Mouse (Mus musculus) limb, embryonic 10.5 days (tissue): Measurements from ENCODE around the gene Asf1b. TPM values are rescaled to one million over a fixed set of nuclear protein-coding genes. Genes with fewer than 3 reads are reported as not detected.
A peak's percentile ranks its signal among the peaks of the same experiment; 100 is the strongest.

ENCODE experiments used
- DNase-seq: peaks from one replicate; pipeline ENCODE4 v3.0.0-alpha.2; 2017; ENCODE audit warnings: low spot score
- H3K27ac ChIP-seq: fragments of 300-500 bp; sonication (generic); 2 replicates; pipeline ENCODE4 v1.5.1; 2016; ENCODE audit warnings: mild to moderate bottlenecking
- H3K27me3 ChIP-seq: fragments of 300-500 bp; sonication (generic); 2 replicates; pipeline ENCODE4 v1.6.1; 2016; ENCODE audit warnings: low read depth, mild to moderate bottlenecking; ENCODE audit not compliant: poor library complexity, severe bottlenecking
- H3K36me3 ChIP-seq: fragments of 300-500 bp; sonication (generic); 2 replicates; pipeline ENCODE4 v1.6.1; 2016; ENCODE audit warnings: mild to moderate bottlenecking, moderate library complexity
- H3K4me1 ChIP-seq: fragments of 300-500 bp; sonication (generic); 2 replicates; pipeline ENCODE4 v1.6.1; 2016
- H3K4me3 ChIP-seq: fragments of 300-500 bp; sonication (generic); 2 replicates; pipeline ENCODE4 v1.5.1; 2016; ENCODE audit warnings: mild to moderate bottlenecking, moderate library complexity
- H3K9me3 ChIP-seq: fragments of 300-500 bp; sonication (generic); replicated peaks from 2 replicates; pipeline ENCODE4 v1.6.1; 2016; ENCODE audit warnings: mild to moderate bottlenecking
- WGBS: fragments of 180-500 bp; shearing (Covaris S2); methylation state at CpG from one replicate; pipeline ENCODE4 v1.1.7; 2016; 5-methylcytosine and 5-hydroxymethylcytosine counted together
- microRNA counts: library from miRNA; unstranded; fragments of <30 nt; microRNA quantifications from one replicate; lab custom pipeline; 2017
- microRNA-seq: library from miRNA; unstranded; fragments of <30 nt; microRNA quantifications from one replicate; pipeline ENCODE4, GENCODE M21; 2017
- polyA plus RNA-seq: library from polyadenylated mRNA; unstranded; fragments of >200 nt; fragmentation: Nextera tagmentation; extraction: Ambion mirVana; gene quantifications from 2 replicates; pipeline ENCODE4 v1.2.1, GENCODE M21; 2016

Asf1b gene
- polyA plus RNA-seq, 1 experiment from 2014 or later: 94.6 TPM

- peaks cover 26% of the 10 kb centered on the region for H3K4me1 ChIP-seq
- no peaks in the 10 kb centered on the region for H3K9me3 ChIP-seq
- DNase-seq: no peak
- H3K4me3 ChIP-seq: no peak overlapping the region
- H3K36me3 ChIP-seq: no peaks in the 10 kb centered on the region
- H3K27ac ChIP-seq: no peak overlapping the region
- WGBS: 94% methylated on average over 5 of the region's 5 CpGs
- H3K27me3 ChIP-seq: peaks cover 58% of the 10 kb centered on the region
Measured at GRCm38 (mm10) chr8:84015833-84016232, 60.5 kb downstream of the Asf1b start.

- Histone ChIP-seq H3K27me3 (peaks cover 61% of the 10 kb centered on the region), H3K4me1 (peaks cover 26% of the 10 kb centered on the region), H3K27ac (no peak overlapping the region), H3K9me3 (no peaks in the 10 kb centered on the region), H3K4me3 (no peak overlapping the region), H3K36me3 (no peaks in the 10 kb centered on the region)
- 85% methylated on average over 9 of the region's 9 CpGs for WGBS
- DNase-seq: no peak
Measured at GRCm38 (mm10) chr8:84019738-84020137, 64.4 kb downstream of the Asf1b start.

MicroRNAs encoded within 50 kb of the gene (microRNA counts, 519-probe panel; counts per million panel counts)
- 684 counts per million, percentile 72 among the panel's probes with 10 or more counts for microRNA mmu-miR-1199 (lab: Ali Mortazavi, UCI)

Small RNAs within 50 kb of the gene (microRNA-seq; reads per million reads assigned to microRNA genes)
- gene Gm44330 (not detected), gene Gm44450 (not detected), gene Mir1199 (1.8 reads per million), gene Mir8111 (2.1 reads per million)

Other genes starting within 250 kb of the Asf1b start
- gene Ddx39, start 240.3 kb upstream of the Asf1b start, polyA plus RNA-seq: 295 and 349 TPM in 2 replicates
- 15.6 and 25.8 TPM in 2 replicates for gene Adgre5, start 214.2 kb upstream of the Asf1b start, polyA plus RNA-seq
- 12.3 and 16.2 TPM in 2 replicates for gene Adgrl1, start 55.4 kb upstream of the Asf1b start, polyA plus RNA-seq
- gene Gm10644, start 302 bp upstream of the Asf1b start, polyA plus RNA-seq: 0.58 and 0.70 TPM in 2 replicates
- 136 and 158 TPM in 2 replicates for gene Prkaca, start 17.5 kb downstream of the Asf1b start, polyA plus RNA-seq
- 10.3 and 12.5 TPM in 2 replicates for gene Samd1, start 42.2 kb downstream of the Asf1b start, polyA plus RNA-seq
- gene 1700067K01Rik, start 46.0 kb downstream of the Asf1b start, polyA plus RNA-seq: 0.28 and 0.73 TPM in 2 replicates
- 0.13 TPM in 1 of 2 replicates, not detected in the other for gene 2210011C24Rik, start 56.7 kb downstream of the Asf1b start, polyA plus RNA-seq
- 6.5 and 6.6 TPM in 2 replicates for gene Palm3, start 66.0 kb downstream of the Asf1b start, polyA plus RNA-seq
- gene Il27ra, start 87.1 kb downstream of the Asf1b start, polyA plus RNA-seq: 0.40 and 0.58 TPM in 2 replicates
- not detected in 2 replicates for gene Rln3, start 89.5 kb downstream of the Asf1b start, polyA plus RNA-seq
- gene Gm10643, start 109.6 kb downstream of the Asf1b start, polyA plus RNA-seq: 0.88 and 1.0 TPM in 2 replicates
- gene Rfx1, start 111.3 kb downstream of the Asf1b start, polyA plus RNA-seq: 9.5 and 11.3 TPM in 2 replicates
- 20.2 and 20.8 TPM in 2 replicates for gene Dcaf15, start 149.3 kb downstream of the Asf1b start, polyA plus RNA-seq
- gene Podnl1, start 170.5 kb downstream of the Asf1b start, polyA plus RNA-seq: 0.29 TPM in 1 of 2 replicates, not detected in the other
- 22.6 and 24.8 TPM in 2 replicates for gene Cc2d1a, start 192.4 kb downstream of the Asf1b start, polyA plus RNA-seq
- 1.5 and 2.3 TPM in 2 replicates for gene 4930432K21Rik, start 192.5 kb downstream of the Asf1b start, polyA plus RNA-seq
- gene Nanos3, start 229.7 kb downstream of the Asf1b start, polyA plus RNA-seq: 3.1 and 3.2 TPM in 2 replicates